Mouse (Mus musculus): ENCODE results near the gene Csk. TPM values are rescaled to one million over a fixed set of nuclear protein-coding genes. Genes with fewer than 3 reads are reported as not detected.

Csk gene
- total and polyA plus RNA-seq, 3 experiments: 213 to 338 TPM; not detected in 1

DNA sequence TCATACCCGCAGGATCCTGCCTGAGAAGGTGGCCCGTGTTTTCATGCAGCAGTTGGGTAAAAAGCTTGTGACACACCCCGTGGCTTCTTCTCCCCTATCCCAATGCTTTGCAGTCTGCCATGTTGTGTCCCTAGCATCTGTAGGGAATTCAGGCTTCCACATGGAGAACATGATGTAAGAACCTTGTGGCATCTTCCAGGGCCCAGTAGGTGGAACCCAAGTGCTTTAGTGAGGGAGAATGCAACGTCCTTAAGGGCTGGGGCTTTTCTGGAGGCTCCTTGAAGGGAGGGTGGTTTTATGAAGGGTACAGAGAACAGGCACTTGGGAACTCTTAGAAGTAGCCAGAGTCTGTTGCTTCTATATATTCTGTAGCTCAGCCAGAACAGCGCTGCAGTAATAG, 62.7 kb downstream of the Csk start:
- Histone ChIP-seq H3K36me3 (ENCODE audit: control insufficient read depth in 1 of 2, insufficient read depth in 2 of 2, low read length in 2 of 2) (no peaks in the 10 kb centered on the region; a peak in 1 of 4 replicates), H3K27me3 (ENCODE audit: control insufficient read depth in 1 of 2, insufficient read depth in 2 of 2, low read length in 2 of 2) (no peaks in the 10 kb centered on the region), H3K4me1 (ENCODE audit: control insufficient read depth in 1 of 2, insufficient read depth in 2 of 2, low read length in 2 of 2) (peaks cover 0 to 5% of the 10 kb centered on the region in 2 experiments; a peak in 2 of 4 replicates), H3K4me3 (ENCODE audit: control insufficient read depth in 1 of 2, insufficient read depth in 1 of 2, low read depth in 2 of 2, low read length in 2 of 2) (no peak overlapping the region), H3K27ac (ENCODE audit: control insufficient read depth, low read depth, low read length) (no peak overlapping the region), H3K9me3 (replicated peaks; ENCODE audit: insufficient read depth, low read length) (no peaks in the 10 kb centered on the region), H3K9ac (ENCODE audit: control insufficient read depth, low read depth, low read length, poor library complexity, severe bottlenecking) (no peak overlapping the region), H3K79me2 (ENCODE audit: control insufficient read depth, insufficient read depth, low read length, poor library complexity) (peaks cover 3% of the 10 kb centered on the region; the same call in 1 of the 2 replicates)
- DNase-seq (ENCODE audit: low read depth, low spot score): peak; percentile 17
- TF ChIP-seq CTCF (IDR thresholded peaks at IDR 0.05 in 2 of 3, conservative IDR thresholded peaks at IDR 0.05 in 1 of 3; ENCODE audit: control insufficient read depth in 1 of 3, insufficient read depth in 1 of 3, low read depth in 2 of 3, low read length in 3 of 3, poor library complexity in 1 of 3, severe bottlenecking in 1 of 3) (peak in 1 of 3 experiments; percentile 20; a peak in 1 of 6 replicates), ETS1 (IDR thresholded peaks at IDR 0.05; ENCODE audit: low read depth, low read length) (no peak), RAD21 (IDR thresholded peaks at IDR 0.05; ENCODE audit: low read depth, low read length) (peak; percentile 22), SMC3 (IDR thresholded peaks at IDR 0.05; ENCODE audit: low read depth, low read length) (0 out of 2 replicates have a peak, but pooled peaks have one; percentile 5)

DNA sequence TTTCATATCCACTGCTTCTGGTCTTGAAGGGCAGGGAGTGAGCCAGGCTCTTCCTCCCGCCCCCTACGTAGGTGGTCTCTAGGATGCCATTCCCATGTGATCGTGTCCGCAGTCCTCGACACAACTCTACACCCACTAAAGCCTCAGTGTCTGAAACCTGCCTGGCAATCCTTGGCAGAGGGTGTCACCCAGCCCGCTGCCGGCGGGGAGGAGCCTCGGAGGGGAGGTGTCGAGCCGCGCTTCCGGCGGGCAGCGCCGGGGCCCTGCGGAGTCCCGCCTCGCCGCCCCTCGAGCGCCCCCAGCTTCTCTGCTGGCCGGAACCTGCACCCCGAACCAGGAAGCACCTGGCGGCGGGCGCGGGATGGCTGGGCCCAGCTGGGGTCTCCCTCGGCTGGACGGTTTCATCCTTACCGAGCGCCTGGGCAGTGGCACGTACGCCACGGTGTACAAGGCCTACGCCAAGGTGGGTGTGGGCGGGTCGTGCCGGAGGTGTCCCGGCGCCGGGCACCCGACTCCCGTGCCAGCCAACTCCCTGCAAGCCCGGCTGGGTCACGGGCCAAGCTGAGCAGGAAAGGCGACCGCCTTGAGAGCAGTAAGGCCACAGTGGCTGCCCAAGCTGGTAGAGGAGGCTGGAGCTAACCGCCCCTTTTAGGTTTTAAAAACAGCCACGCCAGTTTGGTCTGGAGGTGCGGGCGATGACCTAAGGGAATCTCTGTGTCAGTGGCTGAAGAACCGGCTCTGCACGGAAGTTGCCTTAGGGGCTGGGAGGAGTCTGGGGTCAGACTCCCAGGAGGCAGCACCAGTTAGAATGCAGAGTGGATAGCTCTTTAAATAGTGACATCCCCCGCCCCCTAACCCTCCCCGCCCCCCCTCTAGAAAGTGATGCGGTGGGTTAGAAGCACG, 64.0 kb downstream of the Csk start, which contains the start of gene Ulk3:
Gene Ulk3, plus strand, starts transcription at position 229 of the 903 bp plus-strand sequence.
- Histone ChIP-seq H3K4me3 (ENCODE audit: control insufficient read depth in 1 of 2, insufficient read depth in 1 of 2, low read depth in 2 of 2, low read length in 2 of 2) (peak within 1 kb of the TSS; percentile 59 to 93), H3K79me2 (ENCODE audit: control insufficient read depth, insufficient read depth, low read length, poor library complexity) (peaks cover 3% of the 10 kb centered on the region; the same call in 1 of the 2 replicates), H3K4me1 (ENCODE audit: control insufficient read depth in 1 of 2, insufficient read depth in 2 of 2, low read length in 2 of 2) (peaks cover 0 to 5% of the 10 kb centered on the region in 2 experiments; a peak in 2 of 4 replicates), H3K27ac (ENCODE audit: control insufficient read depth, low read depth, low read length) (peak within 1 kb of the TSS; percentile 30), H3K9me3 (replicated peaks; ENCODE audit: insufficient read depth, low read length) (no peaks in the 10 kb centered on the region), H3K27me3 (ENCODE audit: control insufficient read depth in 1 of 2, insufficient read depth in 2 of 2, low read length in 2 of 2) (no peaks in the 10 kb centered on the region), H3K36me3 (ENCODE audit: control insufficient read depth in 1 of 2, insufficient read depth in 2 of 2, low read length in 2 of 2) (peaks cover 0 to 1% of the 10 kb centered on the region in 2 experiments; a peak in 2 of 4 replicates), H3K9ac (ENCODE audit: control insufficient read depth, low read depth, low read length, poor library complexity, severe bottlenecking) (peak within 1 kb of the TSS; percentile 84)
- peak; percentile 82 for DNase-seq (ENCODE audit: low read depth, low spot score)
- TF ChIP-seq USF1 (IDR thresholded peaks at IDR 0.05; ENCODE audit: low read depth, low read length) (no peak), GATA1 (IDR thresholded peaks at IDR 0.05; ENCODE audit: low read depth, low read length) (no peak), ZC3H11A (IDR thresholded peaks at IDR 0.05; ENCODE audit: low read depth, low read length) (no peak), RCOR1 (IDR thresholded peaks at IDR 0.05; ENCODE audit: low read depth, low read length) (no peak), E2F4 (IDR thresholded peaks at IDR 0.05; ENCODE audit: borderline replicate concordance, low read depth, low read length) (no peak), MAZ (IDR thresholded peaks at IDR 0.05; ENCODE audit: low read depth, low read length) (peak; percentile 70; the same call in 1 of the 2 replicates), BHLHE40 (IDR thresholded peaks at IDR 0.05; ENCODE audit: borderline replicate concordance, low read depth, low read length) (no peak), GABPA (IDR thresholded peaks at IDR 0.05; ENCODE audit: low read depth, low read length) (no peak), CHD2 (IDR thresholded peaks at IDR 0.05; ENCODE audit: low read length) (no peak), MXI1 (IDR thresholded peaks at IDR 0.05; ENCODE audit: low read depth, low read length) (peak; percentile 79), MYB (IDR thresholded peaks at IDR 0.05; ENCODE audit: low read depth, low read length) (no peak), ETS1 (IDR thresholded peaks at IDR 0.05; ENCODE audit: low read depth, low read length) (0 out of 2 replicates have a peak, but pooled peaks have one; percentile 10), RAD21 (IDR thresholded peaks at IDR 0.05; ENCODE audit: low read depth, low read length) (no peak; the same call in 1 of the 2 replicates), TBP (IDR thresholded peaks at IDR 0.05; ENCODE audit: low read depth, low read length) (no peak), ZNF384 (IDR thresholded peaks at IDR 0.05; ENCODE audit: low read depth, low read length) (no peak), USF2 (IDR thresholded peaks at IDR 0.05; ENCODE audit: borderline replicate concordance in 1 of 2, insufficient read depth in 1 of 2, low read depth in 1 of 2, low read length in 2 of 2) (no peak), UBTF (IDR thresholded peaks at IDR 0.05; ENCODE audit: borderline replicate concordance, insufficient read depth, low read depth, low read length) (no peak), NRF1 (IDR thresholded peaks at IDR 0.05; ENCODE audit: insufficient read depth, low read depth, low read length, poor library complexity, severe bottlenecking) (no peak), TCF12 (IDR thresholded peaks at IDR 0.05; ENCODE audit: low read depth, low read length) (peak; percentile 40), CTCF (IDR thresholded peaks at IDR 0.05 in 2 of 3, conservative IDR thresholded peaks at IDR 0.05 in 1 of 3; ENCODE audit: control insufficient read depth in 1 of 3, insufficient read depth in 1 of 3, low read depth in 2 of 3, low read length in 3 of 3, poor library complexity in 1 of 3, severe bottlenecking in 1 of 3) (peak in 2 of 3 experiments; percentile 38; a peak in 3 of 6 replicates), POLR2AphosphoS5 (IDR thresholded peaks at IDR 0.05; ENCODE audit: borderline replicate concordance, low read depth, low read length) (no peak), POLR2AphosphoS2 (IDR thresholded peaks at IDR 0.05; ENCODE audit: low read length) (peak; percentile 64; the same call in 1 of the 2 replicates), HCFC1 (IDR thresholded peaks at IDR 0.05; ENCODE audit: low read depth, low read length) (peak; percentile 62), POLR2A (IDR thresholded peaks at IDR 0.05; ENCODE audit: control insufficient read depth in 1 of 2, insufficient read depth in 1 of 2, low read depth in 1 of 2, low read length in 2 of 2, poor library complexity in 1 of 2) (peak; percentile 65 to 75; a peak in 2 of 4 replicates), JUND (IDR thresholded peaks at IDR 0.05; ENCODE audit: low read depth, low read length) (no peak), MAX (IDR thresholded peaks at IDR 0.05; ENCODE audit: low read length) (no peak; the same call in 1 of the 2 replicates), SMC3 (IDR thresholded peaks at IDR 0.05; ENCODE audit: low read depth, low read length) (no peak; the same call in 1 of the 2 replicates)

Measured in MEL (cell line).